Mouse (Mus musculus) hindbrain, embryonic 16.5 days (tissue): ENCODE results near the gene Gm49366. TPM values are rescaled to one million over a fixed set of nuclear protein-coding genes. Genes with fewer than 3 reads are reported as not detected.
"Not testable (repeated sequence)": the region's sequence is repeated elsewhere in the genome, so short reads cannot be mapped to it uniquely, and the experiment has no call there.

Experiments used
- ATAC-seq: fragments of 200-750 bp; cut with Nextera tagmentation; 2 replicates; pipeline ENCODE4 v1.8.0; 2017; ENCODE audit warnings: moderate TSS enrichment, moderate library complexity
- H3K27ac ChIP-seq: fragments of 300-500 bp; sonication (generic); 2 replicates; pipeline ENCODE4 v1.5.1; 2014; ENCODE audit warnings: low read depth, mild to moderate bottlenecking, control low read depth, low read length, moderate library complexity
- H3K27me3 ChIP-seq: fragments of 300-500 bp; sonication (generic); replicated peaks from 2 replicates; pipeline ENCODE4 v1.6.1; 2014; ENCODE audit warnings: low read length; ENCODE audit not compliant: control insufficient read depth, insufficient read depth
- H3K36me3 ChIP-seq: fragments of 300-500 bp; sonication (generic); 2 replicates; pipeline ENCODE4 v1.6.1; 2014; ENCODE audit warnings: mild to moderate bottlenecking, low read length, moderate library complexity, mixed read lengths; ENCODE audit not compliant: control insufficient read depth, insufficient read depth
- H3K4me1 ChIP-seq: fragments of 300-500 bp; sonication (generic); 2 replicates; pipeline ENCODE4 v1.6.1; 2014; ENCODE audit warnings: low read depth, low read length; ENCODE audit not compliant: control insufficient read depth, insufficient read depth
- H3K4me2 ChIP-seq: fragments of 300-500 bp; sonication (generic); 2 replicates; pipeline ENCODE4 v1.6.1; 2014; ENCODE audit warnings: mild to moderate bottlenecking, low read length, control low read depth, moderate library complexity
- H3K4me3 ChIP-seq: fragments of 300-500 bp; sonication (generic); 2 replicates; pipeline ENCODE4 v1.5.1; 2014; ENCODE audit warnings: mild to moderate bottlenecking, low read length, control low read depth, moderate library complexity
- H3K9ac ChIP-seq: fragments of 300-500 bp; sonication (generic); 2 replicates; pipeline ENCODE4 v1.6.1; 2014; ENCODE audit warnings: low read depth, mild to moderate bottlenecking, control low read depth, low read length, moderate library complexity
- H3K9me3 ChIP-seq: fragments of 300-500 bp; sonication (generic); 2 replicates; pipeline ENCODE4 v1.6.1; 2014; ENCODE audit warnings: mild to moderate bottlenecking, low read length, moderate library complexity; ENCODE audit not compliant: control insufficient read depth
- WGBS: fragments of 180-500 bp; shearing (Covaris S2); extraction: QIAGEN DNeasy Blood & Tissue Kit; methylation state at CpG from one replicate; pipeline ENCODE4 v1.1.7; 2014; 5-methylcytosine and 5-hydroxymethylcytosine counted together
- polyA plus RNA-seq: library from polyadenylated mRNA; unstranded; fragments of >200 nt; fragmentation: Nextera tagmentation; extraction: Ambion mirVana; gene quantifications from 2 replicates; pipeline ENCODE4 v1.2.1, GENCODE M21; 2015

The Gm49366 gene
- polyA plus RNA-seq, 1 experiment from 2014 or later, result not detected

DNA sequence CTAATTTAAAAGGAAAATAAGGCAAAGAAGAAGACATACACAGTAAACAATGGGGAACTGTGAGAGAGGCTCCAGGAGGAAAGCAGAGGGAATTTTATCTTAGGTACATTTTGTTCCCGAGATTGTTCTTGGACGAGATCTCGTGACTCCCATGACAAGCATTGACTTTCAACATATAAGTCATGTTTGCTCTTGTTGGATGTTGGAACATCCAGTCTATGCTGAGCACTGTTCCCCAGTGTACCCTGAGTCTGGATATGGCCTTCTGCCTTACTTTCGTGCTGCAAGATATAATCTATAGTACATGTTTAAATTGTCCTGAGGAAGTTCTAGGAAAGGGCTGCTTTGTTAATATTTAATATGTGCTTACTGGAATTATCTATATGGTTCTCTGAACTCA is 45.8 kb downstream of the Gm49366 start:
- Histone ChIP-seq H3K4me3 (no peak overlapping the region), H3K36me3 (no peaks in the 10 kb centered on the region), H3K4me1 (no peaks in the 10 kb centered on the region), H3K27ac (no peak overlapping the region), H3K4me2 (no peak overlapping the region), H3K9ac (no peak overlapping the region), H3K27me3 (no peaks in the 10 kb centered on the region), H3K9me3 (peaks cover 5% of the 10 kb centered on the region; the same call in 1 of the 2 replicates)
- WGBS, result 86% methylated on average over 4 of the region's 4 CpGs
- no peak for ATAC-seq

DNA sequence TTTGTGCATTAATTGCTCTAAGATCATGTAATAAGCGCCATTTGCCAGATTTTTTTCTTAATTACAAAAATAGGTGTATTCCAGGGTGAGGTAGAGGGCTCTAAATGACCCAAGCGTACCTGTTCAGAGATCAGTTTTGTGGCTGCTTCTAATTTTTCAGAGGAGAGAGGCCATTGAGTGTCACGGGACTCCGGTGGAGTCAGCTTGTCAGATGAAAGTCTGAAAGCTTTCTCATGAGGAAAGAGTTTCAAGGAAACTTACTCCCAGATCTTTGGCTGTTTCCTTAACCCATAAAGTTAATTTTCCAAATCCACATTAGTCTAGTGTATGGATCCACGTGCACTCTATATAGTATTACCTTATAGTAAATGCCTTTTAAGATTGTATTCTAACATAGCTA is 55.9 kb downstream of the Gm49366 start:
- H3K9me3 ChIP-seq, H3K9ac ChIP-seq, H3K4me3 ChIP-seq, H3K4me1 ChIP-seq, H3K36me3 ChIP-seq, H3K4me2 ChIP-seq, H3K27me3 ChIP-seq, ATAC-seq, H3K27ac ChIP-seq: not testable (repeated sequence)
- WGBS, result 89% methylated on average over 5 of the region's 5 CpGs

DNA sequence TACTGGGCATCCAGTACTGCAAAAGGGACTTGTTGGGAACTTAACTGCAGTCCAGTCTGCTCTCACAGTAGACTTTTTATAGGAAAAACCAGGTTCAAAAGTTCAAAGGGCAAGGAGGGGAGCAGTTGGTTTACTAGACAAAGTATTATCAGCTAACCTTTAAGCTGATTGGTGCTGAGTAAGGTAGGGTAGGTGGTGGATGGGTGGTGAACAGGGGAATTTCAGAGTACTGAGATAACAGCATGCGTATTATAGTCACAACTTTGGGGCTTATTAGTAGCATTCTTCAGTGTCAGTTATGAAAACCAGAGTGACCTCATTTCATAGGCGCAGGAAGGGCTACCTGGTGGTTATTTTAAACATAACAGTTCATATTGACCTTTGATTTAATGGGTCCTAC is 60.9 kb downstream of the Gm49366 start:
- H3K4me1 ChIP-seq, result peaks cover 4% of the 10 kb centered on the region; the same call in 1 of the 2 replicates
- H3K4me2 ChIP-seq, result no peak overlapping the region
- no peak overlapping the region for H3K27ac ChIP-seq
- no peak for ATAC-seq
- no peaks in the 10 kb centered on the region for H3K27me3 ChIP-seq
- 0 out of 2 replicates have a peak, but pooled peaks cover 2% of the 10 kb centered on the region for H3K9me3 ChIP-seq
- no peaks in the 10 kb centered on the region for H3K36me3 ChIP-seq
- 98% methylated on average over 2 of the region's 2 CpGs for WGBS
- no peak overlapping the region for H3K4me3 ChIP-seq
- no peak overlapping the region for H3K9ac ChIP-seq

DNA sequence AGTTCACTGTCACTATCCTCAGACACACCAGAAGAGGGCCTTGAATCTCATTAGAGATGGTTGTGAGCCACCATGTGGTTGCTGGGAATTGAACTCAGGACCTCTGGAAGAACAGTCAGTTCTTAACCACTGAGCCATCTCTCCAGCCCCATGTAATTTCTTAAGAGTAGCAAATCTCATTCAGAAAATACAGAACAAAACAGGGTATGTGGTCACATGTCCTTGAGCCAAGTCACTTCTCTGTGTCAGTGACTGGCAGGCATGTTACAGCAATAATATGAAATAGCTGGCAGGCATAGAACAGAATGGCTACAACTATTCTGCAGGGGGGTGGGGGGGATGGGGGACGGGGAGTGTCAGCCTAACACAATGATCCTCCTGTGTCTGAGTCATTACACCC is 61.3 kb downstream of the Gm49366 start:
- no peak overlapping the region for H3K4me3 ChIP-seq
- peaks cover 4% of the 10 kb centered on the region; the same call in 1 of the 2 replicates for H3K4me1 ChIP-seq
- WGBS, result 25% methylated on average over 1 of the region's 1 CpGs
- no peaks in the 10 kb centered on the region for H3K36me3 ChIP-seq
- 0 out of 2 replicates have a peak, but pooled peaks cover 2% of the 10 kb centered on the region for H3K9me3 ChIP-seq
- no peak overlapping the region for H3K27ac ChIP-seq
- H3K4me2 ChIP-seq, result peak overlapping the region; percentile 80
- H3K9ac ChIP-seq, result no peak overlapping the region
- no peak for ATAC-seq
- no peaks in the 10 kb centered on the region for H3K27me3 ChIP-seq

DNA sequence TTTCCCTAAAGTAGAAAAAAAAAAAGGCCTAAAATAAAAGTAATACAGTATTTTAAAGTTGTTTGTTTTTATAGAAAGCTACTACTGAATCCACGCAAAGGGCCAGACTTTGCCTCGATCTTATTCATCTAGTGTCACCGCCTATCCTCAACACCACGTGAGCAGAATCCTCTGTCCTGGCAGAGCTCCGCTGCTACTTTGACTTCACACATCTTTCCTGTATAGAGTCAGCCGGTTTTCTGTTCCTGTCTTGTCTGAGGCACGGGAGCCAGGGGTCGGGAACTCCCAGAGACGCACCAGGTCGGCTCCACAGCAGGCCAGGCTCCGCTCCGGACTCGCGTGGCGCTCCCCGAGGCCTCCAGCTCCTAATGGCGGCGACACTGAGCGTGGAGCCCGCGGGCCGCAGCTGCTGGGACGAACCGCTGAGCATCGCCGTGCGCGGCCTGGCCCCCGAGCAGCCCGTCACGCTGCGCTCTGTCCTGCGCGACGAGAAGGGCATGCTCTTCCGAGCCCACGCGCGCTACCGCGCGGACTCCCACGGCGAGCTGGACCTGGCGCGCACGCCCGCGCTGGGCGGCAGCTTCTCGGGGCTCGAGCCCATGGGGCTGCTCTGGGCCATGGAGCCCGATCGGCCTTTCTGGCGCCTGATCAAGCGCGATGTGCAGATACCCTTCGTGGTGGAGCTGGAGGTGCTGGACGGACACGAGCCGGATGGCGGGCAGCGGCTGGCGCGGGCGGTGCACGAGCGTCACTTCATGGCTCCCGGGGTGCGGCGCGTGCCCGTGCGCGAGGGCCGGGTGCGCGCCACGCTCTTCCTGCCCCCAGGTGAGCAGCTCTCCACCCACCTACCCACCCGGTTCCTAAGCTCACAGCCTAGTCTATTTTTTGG is 62.1 kb downstream of the Gm49366 start, which contains the start of gene Acot6:
Gene Acot6 (plus strand): TSS at position 51 of the 889 bp plus-strand sequence.
- H3K27me3 ChIP-seq, H3K36me3 ChIP-seq, H3K4me1 ChIP-seq, H3K9me3 ChIP-seq: not testable (repeated sequence)
- WGBS, result under 1% methylated on average over 44 of the region's 80 CpGs
- ATAC-seq, result peak; percentile 91
- H3K9ac ChIP-seq, result peak within 1 kb of the TSS; percentile 76
- H3K27ac ChIP-seq, result peak within 1 kb of the TSS; percentile 39; the same call in 1 of the 2 replicates
- peak within 1 kb of the TSS; percentile 56 for H3K4me3 ChIP-seq
- peak within 1 kb of the TSS; percentile 80 for H3K4me2 ChIP-seq

DNA sequence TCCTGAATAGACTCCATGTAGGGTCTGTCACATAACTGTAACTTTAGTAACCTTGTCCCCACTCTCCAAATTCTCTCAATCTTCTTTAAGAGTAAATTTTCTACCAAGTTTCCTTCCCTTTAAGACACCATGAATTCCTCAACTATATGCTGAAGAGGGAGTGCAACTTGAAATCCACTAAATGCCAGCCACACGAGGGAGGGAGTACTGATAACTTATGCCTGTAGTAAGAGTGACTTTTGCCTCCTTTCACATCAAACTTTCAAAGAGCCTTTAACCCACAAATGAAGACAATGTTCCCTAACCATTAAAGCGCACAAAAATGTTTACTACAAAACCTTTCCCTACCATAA is 62.7 kb downstream of the Gm49366 start:
- Histone ChIP-seq H3K9me3 (no peaks in the 10 kb centered on the region), H3K9ac (no peak overlapping the region), H3K27ac (no peak overlapping the region), H3K36me3 (no peaks in the 10 kb centered on the region), H3K4me1 (peaks cover 4% of the 10 kb centered on the region; the same call in 1 of the 2 replicates), H3K4me2 (peak overlapping the region; percentile 80), H3K27me3 (no peaks in the 10 kb centered on the region), H3K4me3 (peak overlapping the region; percentile 56)
- 59% methylated on average over 2 of the region's 2 CpGs for WGBS
- ATAC-seq, result no peak

DNA sequence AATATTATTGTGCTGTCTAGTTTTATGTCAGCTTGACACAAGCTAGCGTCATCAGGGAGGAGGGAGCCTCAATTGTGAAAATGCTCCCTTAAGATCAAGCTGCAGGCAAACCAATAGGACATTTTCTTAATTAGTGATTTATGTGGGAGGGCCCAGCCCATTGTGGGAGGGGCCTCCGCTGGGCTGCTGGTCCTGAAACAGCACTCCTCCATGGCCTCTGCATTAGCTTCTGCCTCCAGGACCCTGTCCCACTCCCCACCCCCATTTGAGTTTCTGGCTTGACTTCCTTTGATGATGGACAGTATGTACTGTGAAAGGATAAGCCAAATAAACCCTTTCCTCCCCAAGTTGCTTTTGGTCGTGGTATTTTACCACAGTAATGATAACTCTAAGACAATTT is 68.3 kb downstream of the Gm49366 start:
- 82% methylated on average over 3 of the region's 3 CpGs for WGBS

DNA sequence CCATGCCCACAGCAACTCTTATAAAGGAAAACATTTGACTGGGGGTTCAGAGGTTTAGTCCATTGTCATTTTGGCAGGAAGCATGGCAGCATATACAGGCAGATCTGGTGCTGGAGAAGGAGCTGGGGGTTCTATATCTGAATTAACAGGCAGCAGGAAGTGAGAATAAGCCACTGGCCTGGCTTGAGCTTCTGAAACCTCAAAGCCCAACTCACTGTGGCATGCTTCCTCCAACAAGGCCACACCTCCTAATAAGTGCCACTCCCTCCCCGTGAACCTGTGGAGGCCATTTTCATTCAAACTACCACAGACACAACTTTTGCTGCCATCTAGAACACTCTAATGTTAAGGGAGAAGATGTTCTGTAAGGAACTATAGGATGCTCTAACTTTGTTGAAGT is 69.0 kb downstream of the Gm49366 start:
- Histone ChIP-seq H3K9ac (no peak overlapping the region), H3K36me3 (no peaks in the 10 kb centered on the region), H3K27ac (no peak overlapping the region), H3K27me3 (no peaks in the 10 kb centered on the region), H3K9me3 (no peaks in the 10 kb centered on the region), H3K4me3 (no peak overlapping the region), H3K4me1 (no peaks in the 10 kb centered on the region), H3K4me2 (no peak overlapping the region)
- WGBS, result 100% methylated on average over 1 of the region's 1 CpGs
- ATAC-seq, result no peak

More for the DNA sequence above, 68.3 kb downstream of the Gm49366 start:
- no peaks in the 10 kb centered on the region for H3K9me3 ChIP-seq
- H3K9ac ChIP-seq, result no peak overlapping the region
- no peak overlapping the region for H3K27ac ChIP-seq
- H3K27me3 ChIP-seq, result no peaks in the 10 kb centered on the region
- H3K4me1 ChIP-seq, result no peaks in the 10 kb centered on the region
- no peak overlapping the region for H3K4me2 ChIP-seq
- ATAC-seq, result no peak
- H3K4me3 ChIP-seq, result no peak overlapping the region
- H3K36me3 ChIP-seq, result no peaks in the 10 kb centered on the region
